Mouse (Mus musculus): ENCODE data around the gene Gm17334.

DNA sequence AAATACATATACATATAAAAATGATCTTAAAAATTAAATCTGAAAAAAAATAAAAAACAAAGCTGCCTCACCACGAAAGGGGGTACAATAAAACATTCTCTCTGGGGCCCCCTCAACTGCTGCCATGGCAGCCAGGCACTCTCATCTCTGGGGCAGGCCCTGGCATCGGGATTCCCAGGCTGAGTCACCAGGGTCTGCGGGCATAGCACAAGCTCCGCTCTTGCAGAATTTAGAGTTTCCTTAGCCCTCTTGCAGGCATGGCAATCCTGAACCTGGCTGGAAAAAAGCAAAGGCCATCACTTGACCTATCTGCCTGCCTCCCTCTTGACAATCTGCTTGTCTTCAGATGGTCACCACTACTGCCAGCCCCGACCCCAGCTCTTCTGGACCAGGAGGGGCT lies 11.7 kb downstream of the Gm17334 start:
- TF ChIP-seq CTCF (conservative IDR thresholded peaks at IDR 0.05; ENCODE audit: insufficient read depth, insufficient read length, low read depth, low read length) (no peak), POLR2A (IDR thresholded peaks at IDR 0.05; ENCODE audit: low read depth, low read length) (no peak)

Data from kidney, adult 2 months (tissue).